28 mouse cellular contexts compared by ENCODE assay signal in the genomic region with DNA sequence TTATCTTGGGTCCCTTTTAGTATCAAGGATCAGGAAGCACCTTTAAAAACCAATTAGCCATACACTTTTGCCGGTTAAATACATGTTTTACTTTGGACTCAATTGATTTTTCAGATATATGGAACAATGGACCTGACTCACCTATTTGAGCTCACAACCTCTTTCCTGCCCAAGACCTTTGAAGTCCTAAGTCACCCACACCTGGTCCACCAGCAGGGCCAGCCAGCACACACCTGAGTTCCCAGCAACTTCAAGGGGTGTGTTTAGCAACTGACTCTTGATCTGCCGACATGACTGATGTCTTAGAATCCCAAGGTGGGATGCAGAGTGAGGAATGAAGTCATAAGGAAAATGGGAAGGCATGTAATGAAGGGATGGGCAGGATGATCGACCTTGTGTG. TPM values are rescaled to one million over a fixed set of nuclear protein-coding genes. Genes with fewer than 3 reads are reported as not detected.
DNase-seq lines count a peak whose midpoint lies in the region; ATAC-seq and TF ChIP-seq lines count a peak whose summit lies in the region.
"Had no signal": no experiment of that assay in that cellular context is flagged by ENCODE, and none has a peak within 500 bp of the region (broad histone marks: within the 10 kb centered on the region; RNA-seq: fewer than 3 reads in every experiment).

No protein-coding gene starts in this region.

- WGBS in intestine, embryonic 15.5 days, result 65% methylated on average over 3 of the region's 3 CpGs
- WGBS in liver, embryonic 13.5 days (ENCODE audit: insufficient replicate concordance), result 42% methylated on average over 3 of the region's 3 CpGs
- 38% methylated on average over 3 of the region's 3 CpGs for WGBS in liver, embryonic 16.5 days (ENCODE audit: insufficient replicate concordance)
- 75% methylated on average over 3 of the region's 3 CpGs for WGBS in midbrain, embryonic 13.5 days
- 76% methylated on average over 3 of the region's 3 CpGs for WGBS in forebrain, embryonic 13.5 days

- no peak overlapping the region; the same call in 1 of the 2 replicates for H3K27ac ChIP-seq in MEL (ENCODE audit: control insufficient read depth, low read depth, low read length)
- H3K27ac ChIP-seq in intestine, embryonic 15.5 days, result no peak overlapping the region
- H3K27ac ChIP-seq in liver, embryonic 13.5 days, result peak overlapping the region; percentile 23; the same call in 1 of the 2 replicates
- peak overlapping the region; percentile 57; the same call in 1 of the 2 replicates for H3K27ac ChIP-seq in liver, embryonic 16.5 days (ENCODE audit: low read length)
- H3K27ac ChIP-seq in midbrain, embryonic 13.5 days, result no peak overlapping the region
- no peak overlapping the region for H3K27ac ChIP-seq in forebrain, embryonic 13.5 days
- H3K27ac ChIP-seq: embryonic facial prominence, embryonic 12.5 days; embryonic facial prominence, embryonic 15.5 days; forebrain, embryonic 15.5 days; heart, adult 2 months; heart, embryonic 10.5 days; heart, embryonic 13.5 days; hindbrain, embryonic 10.5 days; hindbrain, embryonic 13.5 days had no signal

- no peak for TF ChIP-seq RAD21 in MEL (IDR thresholded peaks at IDR 0.05; ENCODE audit: low read depth, low read length)

- H3K4me2 ChIP-seq in intestine, embryonic 15.5 days (replicated peaks), result no peak overlapping the region
- H3K4me2 ChIP-seq in liver, embryonic 13.5 days, result peak overlapping the region; percentile 37; the same call in 1 of the 2 replicates
- peak overlapping the region; percentile 24; the same call in 1 of the 2 replicates for H3K4me2 ChIP-seq in liver, embryonic 16.5 days (ENCODE audit: low read depth, low read length)
- H3K4me2 ChIP-seq in midbrain, embryonic 13.5 days (replicated peaks), result no peak overlapping the region
- H3K4me2 ChIP-seq in forebrain, embryonic 13.5 days, result no peak overlapping the region
- H3K4me2 ChIP-seq: embryonic facial prominence, embryonic 12.5 days; embryonic facial prominence, embryonic 15.5 days; forebrain, embryonic 15.5 days; heart, embryonic 13.5 days; hindbrain, embryonic 13.5 days had no signal

- peaks cover 15 to 21% of the 10 kb centered on the region in 2 experiments; a peak in 3 of 4 replicates for H3K4me1 ChIP-seq in MEL (ENCODE audit: control insufficient read depth in 1 of 2, insufficient read depth in 2 of 2, low read length in 2 of 2)
- H3K4me1 ChIP-seq in intestine, embryonic 15.5 days (replicated peaks), result no peaks in the 10 kb centered on the region
- peaks cover 27% of the 10 kb centered on the region for H3K4me1 ChIP-seq in liver, embryonic 13.5 days (replicated peaks)
- H3K4me1 ChIP-seq in liver, embryonic 16.5 days (ENCODE audit: control insufficient read depth, low read depth, low read length), result peaks cover 12% of the 10 kb centered on the region
- H3K4me1 ChIP-seq in midbrain, embryonic 13.5 days (replicated peaks), result no peaks in the 10 kb centered on the region
- H3K4me1 ChIP-seq in forebrain, embryonic 13.5 days, result no peaks in the 10 kb centered on the region
- H3K4me1 ChIP-seq: embryonic facial prominence, embryonic 12.5 days; embryonic facial prominence, embryonic 15.5 days; forebrain, embryonic 15.5 days; heart, embryonic 10.5 days; heart, embryonic 13.5 days; hindbrain, embryonic 10.5 days; hindbrain, embryonic 13.5 days had no signal

- peak; percentile 10 for DNase-seq in MEL (ENCODE audit: low read depth, low spot score)
- no peak for DNase-seq in liver, embryonic 13.5 days
- no peak for DNase-seq in testis, postnatal 10 days (ENCODE audit: low spot score)
- no peak for DNase-seq in embryo, embryonic 10.5 days (ENCODE audit: low spot score)
- DNase-seq: adrenal gland, postnatal 10 days; adrenal gland, postnatal 36 days; cerebellum, adult 18-20 months; cerebellum, adult 9-10 months; cerebellum, postnatal 14 days; gastrocnemius, postnatal 10 days; gastrocnemius, postnatal 36 days; heart, adult 2 months had no signal

- H3K9me3 ChIP-seq in MEL (replicated peaks; ENCODE audit: insufficient read depth, low read length), result no peaks in the 10 kb centered on the region
- H3K9me3 ChIP-seq in intestine, embryonic 15.5 days, result no peaks in the 10 kb centered on the region
- H3K9me3 ChIP-seq in liver, embryonic 13.5 days (replicated peaks), result no peaks in the 10 kb centered on the region
- H3K9me3 ChIP-seq in liver, embryonic 16.5 days (replicated peaks; ENCODE audit: control insufficient read depth, low read length), result no peaks in the 10 kb centered on the region
- no peaks in the 10 kb centered on the region for H3K9me3 ChIP-seq in midbrain, embryonic 13.5 days
- no peaks in the 10 kb centered on the region for H3K9me3 ChIP-seq in forebrain, embryonic 13.5 days (replicated peaks)
- H3K9me3 ChIP-seq: embryonic facial prominence, embryonic 12.5 days; embryonic facial prominence, embryonic 15.5 days; forebrain, embryonic 15.5 days; heart, embryonic 10.5 days; heart, embryonic 13.5 days; hindbrain, embryonic 10.5 days; hindbrain, embryonic 13.5 days had no signal

- H3K36me3 ChIP-seq in MEL (ENCODE audit: control insufficient read depth in 1 of 2, insufficient read depth in 2 of 2, low read length in 2 of 2), result peaks cover 0 to 13% of the 10 kb centered on the region in 2 experiments; a peak in 2 of 4 replicates
- no peaks in the 10 kb centered on the region for H3K36me3 ChIP-seq in intestine, embryonic 15.5 days
- no peaks in the 10 kb centered on the region for H3K36me3 ChIP-seq in liver, embryonic 13.5 days
- no peaks in the 10 kb centered on the region for H3K36me3 ChIP-seq in liver, embryonic 16.5 days (ENCODE audit: control insufficient read depth, insufficient read depth)
- H3K36me3 ChIP-seq in midbrain, embryonic 13.5 days, result no peaks in the 10 kb centered on the region
- H3K36me3 ChIP-seq in forebrain, embryonic 13.5 days (ENCODE audit: poor library complexity, severe bottlenecking), result no peaks in the 10 kb centered on the region
- H3K36me3 ChIP-seq: embryonic facial prominence, embryonic 12.5 days; embryonic facial prominence, embryonic 15.5 days; forebrain, embryonic 15.5 days; heart, embryonic 10.5 days; heart, embryonic 13.5 days; hindbrain, embryonic 10.5 days; hindbrain, embryonic 13.5 days had no signal

- H3K27me3 ChIP-seq in MEL (ENCODE audit: control insufficient read depth in 1 of 2, insufficient read depth in 2 of 2, low read length in 2 of 2), result no peaks in the 10 kb centered on the region
- H3K27me3 ChIP-seq in intestine, embryonic 15.5 days (replicated peaks), result no peaks in the 10 kb centered on the region; the same call in 1 of the 2 replicates
- peaks cover 6% of the 10 kb centered on the region; the same call in 1 of the 2 replicates for H3K27me3 ChIP-seq in liver, embryonic 13.5 days
- H3K27me3 ChIP-seq in liver, embryonic 16.5 days (ENCODE audit: control insufficient read depth, insufficient read depth, low read depth, low read length), result no peaks in the 10 kb centered on the region
- H3K27me3 ChIP-seq in midbrain, embryonic 13.5 days, result no peaks in the 10 kb centered on the region
- H3K27me3 ChIP-seq in forebrain, embryonic 13.5 days, result 0 out of 2 replicates have a peak, but pooled peaks cover 3% of the 10 kb centered on the region
- H3K27me3 ChIP-seq: embryonic facial prominence, embryonic 12.5 days; embryonic facial prominence, embryonic 15.5 days; forebrain, embryonic 15.5 days had no signal

- no peak overlapping the region for H3K9ac ChIP-seq in MEL (ENCODE audit: control insufficient read depth, low read depth, low read length, poor library complexity, severe bottlenecking)
- H3K9ac ChIP-seq in intestine, embryonic 15.5 days, result no peak overlapping the region
- H3K9ac ChIP-seq in liver, embryonic 13.5 days, result no peak overlapping the region
- H3K9ac ChIP-seq in liver, embryonic 16.5 days (ENCODE audit: low read depth, low read length), result no peak overlapping the region
- H3K9ac ChIP-seq in midbrain, embryonic 13.5 days (replicated peaks), result no peak overlapping the region
- H3K9ac ChIP-seq in forebrain, embryonic 13.5 days, result no peak overlapping the region
- H3K9ac ChIP-seq: embryonic facial prominence, embryonic 12.5 days; embryonic facial prominence, embryonic 15.5 days; forebrain, embryonic 15.5 days; heart, embryonic 13.5 days; hindbrain, embryonic 13.5 days had no signal

- no peak for TF ChIP-seq EP300 in MEL (IDR thresholded peaks at IDR 0.05; ENCODE audit: low read depth in 1 of 2, low read length in 2 of 2)

- TF ChIP-seq POLR2A in MEL (IDR thresholded peaks at IDR 0.05; ENCODE audit: control insufficient read depth in 1 of 2, insufficient read depth in 1 of 2, low read depth in 1 of 2, low read length in 2 of 2, poor library complexity in 1 of 2), result no peak

- ATAC-seq in intestine, embryonic 15.5 days, result peak; percentile 80
- ATAC-seq in liver, embryonic 13.5 days (ENCODE audit: low read depth), result no peak
- no peak for ATAC-seq in liver, embryonic 16.5 days (ENCODE audit: low read depth)
- no peak for ATAC-seq in midbrain, embryonic 13.5 days
- no peak for ATAC-seq in forebrain, embryonic 13.5 days
- ATAC-seq: forebrain, embryonic 15.5 days; hindbrain, embryonic 16.5 days; Patski had no signal

- H3K79me2 ChIP-seq in MEL (ENCODE audit: control insufficient read depth, insufficient read depth, low read length, poor library complexity), result no peaks in the 10 kb centered on the region

- no peak for TF ChIP-seq CTCF in MEL (IDR thresholded peaks at IDR 0.05 in 2 of 3, conservative IDR thresholded peaks at IDR 0.05 in 1 of 3; ENCODE audit: control insufficient read depth in 1 of 3, insufficient read depth in 1 of 3, low read depth in 2 of 3, low read length in 3 of 3, poor library complexity in 1 of 3, severe bottlenecking in 1 of 3)

- no peak overlapping the region for H3K4me3 ChIP-seq in MEL (ENCODE audit: control insufficient read depth in 1 of 2, insufficient read depth in 1 of 2, low read depth in 2 of 2, low read length in 2 of 2)
- no peak overlapping the region for H3K4me3 ChIP-seq in intestine, embryonic 15.5 days (replicated peaks)
- H3K4me3 ChIP-seq in liver, embryonic 13.5 days (replicated peaks), result no peak overlapping the region
- H3K4me3 ChIP-seq in liver, embryonic 16.5 days (ENCODE audit: low read depth, low read length), result no peak overlapping the region
- H3K4me3 ChIP-seq in midbrain, embryonic 13.5 days (replicated peaks), result no peak overlapping the region
- no peak overlapping the region for H3K4me3 ChIP-seq in forebrain, embryonic 13.5 days
- H3K4me3 ChIP-seq: embryonic facial prominence, embryonic 12.5 days; embryonic facial prominence, embryonic 15.5 days; forebrain, embryonic 15.5 days; heart, adult 2 months; heart, embryonic 10.5 days; heart, embryonic 13.5 days; hindbrain, embryonic 10.5 days; hindbrain, embryonic 13.5 days had no signal

RNA-seq across cellular contexts. Expression of gene Cep72, which starts 9.6 kb away (rescaled TPM):
- 2.2 and 3.9 TPM in 2 replicates for total RNA-seq in MEL (2012; rRNA removed)
- polyA plus RNA-seq in MEL (2012; ENCODE audit: insufficient read depth in 1 of 2, insufficient read length in 2 of 2, low read depth in 1 of 2, low replicate concordance in 2 of 2, missing spikeins in 1 of 2), result 1 to 10 TPM in 1 of 2 experiments, not detected in 1; 7.0 TPM
- polyA plus RNA-seq in intestine, embryonic 15.5 days (2015; fragmentation: Nextera tagmentation; extraction: Ambion mirVana), result 14.1 and 15.2 TPM in 2 replicates
- polyA plus RNA-seq in liver, embryonic 13.5 days (2015; fragmentation: Nextera tagmentation; extraction: Ambion mirVana), result 7.8 and 8.6 TPM in 2 replicates
- polyA plus RNA-seq in liver, embryonic 16.5 days (2015; fragmentation: Nextera tagmentation; extraction: Ambion mirVana), result 7.2 and 7.3 TPM in 2 replicates
- polyA plus RNA-seq in midbrain, embryonic 13.5 days (2015; fragmentation: Nextera tagmentation; extraction: Ambion mirVana), result 13.0 and 14.1 TPM in 2 replicates
- polyA plus RNA-seq in forebrain, embryonic 13.5 days (2015; fragmentation: Nextera tagmentation; extraction: Ambion mirVana), result 15.0 and 17.6 TPM in 2 replicates

RNA-seq across cellular contexts. Expression of gene Slc9a3, which starts 49.5 kb away (rescaled TPM):
- total RNA-seq in MEL (2012; rRNA removed), result 0.04 TPM in 1 of 2 replicates, not detected in the other
- polyA plus RNA-seq in MEL (2012; ENCODE audit: insufficient read depth in 1 of 2, insufficient read length in 2 of 2, low read depth in 1 of 2, low replicate concordance in 2 of 2, missing spikeins in 1 of 2), result not detected
- polyA plus RNA-seq in intestine, embryonic 15.5 days (2015; fragmentation: Nextera tagmentation; extraction: Ambion mirVana), result 5.0 and 6.2 TPM in 2 replicates
- not detected in 2 replicates for polyA plus RNA-seq in liver, embryonic 13.5 days (2015; fragmentation: Nextera tagmentation; extraction: Ambion mirVana)
- polyA plus RNA-seq in liver, embryonic 16.5 days (2015; fragmentation: Nextera tagmentation; extraction: Ambion mirVana), result 0.02 TPM in 1 of 2 replicates, not detected in the other
- 0.03 TPM in 1 of 2 replicates, not detected in the other for polyA plus RNA-seq in midbrain, embryonic 13.5 days (2015; fragmentation: Nextera tagmentation; extraction: Ambion mirVana)
- polyA plus RNA-seq in forebrain, embryonic 13.5 days (2015; fragmentation: Nextera tagmentation; extraction: Ambion mirVana), result 0.04 TPM in 1 of 2 replicates, not detected in the other
- total RNA-seq: ES-E14; granulocyte monocyte progenitor cell, adult 5-6 weeks had no signal
- polyA plus RNA-seq: embryonic facial prominence, embryonic 12.5 days; forebrain, embryonic 11.5 days; forebrain, embryonic 15.5 days; heart, embryonic 13.5 days; hindbrain, embryonic 10.5 days; Patski had no signal

Comparison
In these comparisons a context has a peak if more than half of its experiments do, and no peak if none do; other contexts are left out.
1. H3K27ac ChIP-seq: peak in liver, embryonic 13.5 days (single experiment) and liver, embryonic 16.5 days (single experiment); none in MEL (single experiment), intestine, embryonic 15.5 days (single experiment), midbrain, embryonic 13.5 days (single experiment) and forebrain, embryonic 13.5 days (single experiment).
2. H3K4me2 ChIP-seq: peak in liver, embryonic 13.5 days (single experiment) and liver, embryonic 16.5 days (single experiment); none in intestine, embryonic 15.5 days (single experiment), midbrain, embryonic 13.5 days (single experiment) and forebrain, embryonic 13.5 days (single experiment).